Comparison of ENCODE assay signal across 13 mouse cellular contexts in genomic region chr9:110250776-110251175, GRCm38 (mm10). TPM values are rescaled to one million over a fixed set of nuclear protein-coding genes. Genes with fewer than 3 reads are reported as not detected.
A peak's percentile ranks its signal among the peaks of the same experiment; 100 is the strongest.
DNase-seq lines count a peak whose midpoint lies in the region; ATAC-seq and TF ChIP-seq lines count a peak whose summit lies in the region.
"Had no signal": no experiment of that assay in that cellular context is flagged by ENCODE, and none has a peak within 500 bp of the region (broad histone marks: within the 10 kb centered on the region; RNA-seq: fewer than 3 reads in every experiment).

No protein-coding gene starts in this region.

- H3K9ac ChIP-seq in forebrain, embryonic 16.5 days (replicated peaks; ENCODE audit: low read depth, low read length): no peak overlapping the region
- peak overlapping the region; percentile 17; the same call in 1 of the 2 replicates for H3K9ac ChIP-seq in midbrain, embryonic 11.5 days (ENCODE audit: low read length)
- H3K9ac ChIP-seq: heart, embryonic 13.5 days; intestine, embryonic 15.5 days; liver, embryonic 14.5 days had no signal

- H3K4me3 ChIP-seq in forebrain, embryonic 16.5 days (replicated peaks; ENCODE audit: low read length): no peak overlapping the region
- H3K4me3 ChIP-seq in midbrain, embryonic 11.5 days (ENCODE audit: low read depth, low read length): no peak overlapping the region
- H3K4me3 ChIP-seq in olfactory bulb, adult 2 months (ENCODE audit: insufficient read depth, low read depth, low read length): peak overlapping the region; percentile 2; the same call in 1 of the 2 replicates
- H3K4me3 ChIP-seq: heart, embryonic 13.5 days; intestine, embryonic 15.5 days; limb, embryonic 10.5 days had no signal

- WGBS in forebrain, embryonic 16.5 days: 62% methylated on average over 14 of the region's 14 CpGs
- 88% methylated on average over 14 of the region's 14 CpGs for WGBS in midbrain, embryonic 11.5 days
- 31% methylated on average over 14 of the region's 14 CpGs for WGBS in olfactory bulb, adult 2 months

- no peak for ATAC-seq in forebrain, embryonic 16.5 days
- no peak for ATAC-seq in midbrain, embryonic 11.5 days (ENCODE audit: low FRiP score)
- ATAC-seq: intestine, embryonic 15.5 days had no signal

- intact Hi-C loops in left cerebral cortex, postnatal 36 days (cut with DNase I): no loop called here
- intact Hi-C loops in left cerebral cortex, postnatal 4 days (cut with DNase I): no loop called here
- intact Hi-C loops in heart, postnatal 25 days (cut with DNase I): no loop called here

- peaks cover 49% of the 10 kb centered on the region for H3K4me1 ChIP-seq in forebrain, embryonic 16.5 days (replicated peaks; ENCODE audit: control insufficient read depth, insufficient read depth, low read length)
- peaks cover 44% of the 10 kb centered on the region for H3K4me1 ChIP-seq in midbrain, embryonic 11.5 days (ENCODE audit: control insufficient read depth, insufficient read depth, low read length)
- H3K4me1 ChIP-seq in olfactory bulb, adult 2 months (ENCODE audit: control insufficient read depth, insufficient read depth, low read length): peaks cover 40% of the 10 kb centered on the region

- no peak for TF ChIP-seq POLR2A in olfactory bulb, adult 2 months (IDR thresholded peaks at IDR 0.05; ENCODE audit: insufficient read depth, low read depth, low read length)

- H3K27ac ChIP-seq in forebrain, embryonic 16.5 days (ENCODE audit: low read length): peak overlapping the region; percentile 91
- H3K27ac ChIP-seq in midbrain, embryonic 11.5 days (ENCODE audit: low read depth, low read length): peak overlapping the region; percentile 98
- H3K27ac ChIP-seq in olfactory bulb, adult 2 months (ENCODE audit: insufficient read depth, low read depth, low read length): peak overlapping the region; percentile 71
- H3K27ac ChIP-seq: heart, embryonic 13.5 days; intestine, embryonic 15.5 days; liver, embryonic 14.5 days had no signal

- peak; percentile 32 to 36 for DNase-seq in left cerebral cortex, postnatal 36 days (ENCODE audit: low spot score in 2 of 2)
- no peak for DNase-seq in left cerebral cortex, postnatal 4 days
- no peak for DNase-seq in midbrain, embryonic 11.5 days (ENCODE audit: low spot score, missing footprints)
- no peak for DNase-seq in right cerebral cortex, postnatal 4 days
- no peak for DNase-seq in layer of hippocampus, postnatal 25 days (ENCODE audit: extremely low spot score in 1 of 2, low spot score in 1 of 2)
- no peak for DNase-seq in heart, postnatal 25 days (ENCODE audit: low spot score)
- DNase-seq: lung, postnatal 14 days had no signal

- H3K9me3 ChIP-seq in forebrain, embryonic 16.5 days (ENCODE audit: control insufficient read depth, low read length): no peaks in the 10 kb centered on the region
- no peaks in the 10 kb centered on the region for H3K9me3 ChIP-seq in midbrain, embryonic 11.5 days (ENCODE audit: control insufficient read depth, low read length)
- H3K9me3 ChIP-seq: heart, embryonic 13.5 days; intestine, embryonic 15.5 days; limb, embryonic 10.5 days had no signal

- no peak for TF ChIP-seq CTCF in olfactory bulb, adult 2 months (IDR thresholded peaks at IDR 0.05; ENCODE audit: insufficient read depth, low read depth, low read length)

- no peaks in the 10 kb centered on the region for H3K36me3 ChIP-seq in forebrain, embryonic 16.5 days (ENCODE audit: control insufficient read depth, insufficient read depth)
- H3K36me3 ChIP-seq in midbrain, embryonic 11.5 days (ENCODE audit: control insufficient read depth, insufficient read depth, low read length): no peaks in the 10 kb centered on the region
- H3K36me3 ChIP-seq: heart, embryonic 13.5 days; intestine, embryonic 15.5 days; limb, embryonic 10.5 days had no signal

- H3K4me2 ChIP-seq in forebrain, embryonic 16.5 days (ENCODE audit: low read length): peak overlapping the region; percentile 32
- no peak overlapping the region for H3K4me2 ChIP-seq in midbrain, embryonic 11.5 days

- no peaks in the 10 kb centered on the region for H3K27me3 ChIP-seq in forebrain, embryonic 16.5 days (replicated peaks; ENCODE audit: control insufficient read depth, insufficient read depth, low read length)
- H3K27me3 ChIP-seq in midbrain, embryonic 11.5 days (ENCODE audit: control insufficient read depth, insufficient read depth, low read length): no peaks in the 10 kb centered on the region

RNA-seq across cellular contexts. Expression of gene Cspg5, which starts 7.2 kb away (rescaled TPM):
- 100 to 1,000 TPM; 363 to 430 TPM for total RNA-seq in left cerebral cortex, postnatal 36 days (2021)
- 100 to 1,000 TPM; 420 to 463 TPM for total RNA-seq in left cerebral cortex, postnatal 4 days (2021)
- polyA plus RNA-seq in forebrain, embryonic 16.5 days (2015; fragmentation: Nextera tagmentation; extraction: Ambion mirVana): 98.9 and 115 TPM in 2 replicates
- 12.9 and 14.2 TPM in 2 replicates for polyA plus RNA-seq in midbrain, embryonic 11.5 days (2014; fragmentation: Nextera tagmentation; extraction: Ambion mirVana)
- 129 TPM in 1 of 2 replicates, not detected in the other for polyA plus RNA-seq in olfactory bulb, adult 2 months (2012; ENCODE audit: insufficient read depth, insufficient read length, low replicate concordance, missing spikeins)
- total RNA-seq in layer of hippocampus, postnatal 25 days (2021): 100 to 1,000 TPM; 307 to 311 TPM
- total RNA-seq in heart, postnatal 25 days (2021): under 1 TPM; 0.13 to 0.14 TPM

RNA-seq across cellular contexts. Expression of gene Elp6, which starts 54.2 kb away (rescaled TPM):
- 10 to 100 TPM; 11.1 to 12.7 TPM for total RNA-seq in left cerebral cortex, postnatal 36 days (2021)
- total RNA-seq in left cerebral cortex, postnatal 4 days (2021): 10 to 100 TPM; 12.5 to 19.3 TPM
- 34.3 and 36.8 TPM in 2 replicates for polyA plus RNA-seq in forebrain, embryonic 16.5 days (2015; fragmentation: Nextera tagmentation; extraction: Ambion mirVana)
- polyA plus RNA-seq in midbrain, embryonic 11.5 days (2014; fragmentation: Nextera tagmentation; extraction: Ambion mirVana): 32.8 and 40.2 TPM in 2 replicates
- polyA plus RNA-seq in olfactory bulb, adult 2 months (2012; ENCODE audit: insufficient read depth, insufficient read length, low replicate concordance, missing spikeins): not detected in 2 replicates
- total RNA-seq in layer of hippocampus, postnatal 25 days (2021): 10 to 100 TPM; 11.3 to 14.1 TPM
- total RNA-seq in heart, postnatal 25 days (2021): 1 to 10 TPM; 1.8 to 2.4 TPM

Comparison
In these comparisons a context has a peak if more than half of its experiments do, and no peak if none do; other contexts are left out.
1. DNase-seq: peak in left cerebral cortex, postnatal 36 days (2 of 2); none in left cerebral cortex, postnatal 4 days (single experiment), midbrain, embryonic 11.5 days (single experiment), right cerebral cortex, postnatal 4 days (single experiment), layer of hippocampus, postnatal 25 days (0 of 2) and heart, postnatal 25 days (single experiment).
2. RNA of gene Cspg5, which starts 7.2 kb away (total RNA-seq): 420 to 463 TPM in left cerebral cortex, postnatal 4 days, 363 to 430 TPM in left cerebral cortex, postnatal 36 days and 307 to 311 TPM in layer of hippocampus, postnatal 25 days; 0.13 to 0.14 TPM in heart, postnatal 25 days; every median in the first group is over 100 times any median in the second.
3. Peak in every context shown above with its lines, with median percentiles within 50 percentile points of each other: H3K27ac ChIP-seq.